Mouse (Mus musculus) liver, postnatal 0 days (tissue): ENCODE results near the gene Nbea. TPM values are rescaled to one million over a fixed set of nuclear protein-coding genes. Genes with fewer than 3 reads are reported as not detected.
A peak's percentile ranks its signal among the peaks of the same experiment; 100 is the strongest.
"Not testable (repeated sequence)": the region's sequence is repeated elsewhere in the genome, so short reads cannot be mapped to it uniquely, and the experiment has no call there.

ENCODE experiments used
- ATAC-seq: fragments of 200-750 bp; cut with Nextera tagmentation; 2 replicates; pipeline ENCODE4 v1.8.0; 2017; ENCODE audit warnings: mild to moderate bottlenecking, moderate library complexity
- DNase-seq: peaks from one replicate; pipeline ENCODE4 v3.0.0-alpha.2; 2016
- H3K27ac ChIP-seq: fragments of 300-500 bp; sonication (generic); 2 replicates; pipeline ENCODE4 v1.5.1; 2014; ENCODE audit warnings: antibody characterized with exemption, moderate library complexity, mild to moderate bottlenecking, low read depth
- H3K27me3 ChIP-seq: fragments of 300-500 bp; sonication (generic); 2 replicates; pipeline ENCODE4 v1.6.1; 2014; ENCODE audit warnings: low read length, control low read depth, mixed read lengths; ENCODE audit not compliant: insufficient read depth
- H3K36me3 ChIP-seq: fragments of 300-500 bp; sonication (generic); replicated peaks from 2 replicates; pipeline ENCODE4 v1.6.1; 2014; ENCODE audit warnings: mild to moderate bottlenecking, control low read depth, low read length, moderate library complexity, mixed read lengths; ENCODE audit not compliant: insufficient read depth
- H3K4me1 ChIP-seq: fragments of 300-500 bp; sonication (generic); 2 replicates; pipeline ENCODE4 v1.6.1; 2014; ENCODE audit warnings: antibody characterized with exemption, mild to moderate bottlenecking, control low read depth; ENCODE audit not compliant: insufficient read depth
- H3K4me2 ChIP-seq: fragments of 300-500 bp; sonication (generic); 2 replicates; pipeline ENCODE4 v1.6.1; 2014; ENCODE audit warnings: low read depth, mild to moderate bottlenecking, low read length, moderate library complexity, mixed read lengths
- H3K4me3 ChIP-seq: fragments of 300-500 bp; sonication (generic); 2 replicates; pipeline ENCODE4 v1.5.1; 2014; ENCODE audit warnings: low read depth, low read length
- H3K9ac ChIP-seq: fragments of 300-500 bp; sonication (generic); replicated peaks from 2 replicates; pipeline ENCODE4 v1.6.1; 2014; ENCODE audit warnings: mild to moderate bottlenecking, moderate library complexity
- H3K9me3 ChIP-seq: fragments of 300-500 bp; sonication (generic); 2 replicates; pipeline ENCODE4 v1.6.1; 2016; ENCODE audit warnings: mild to moderate bottlenecking, control low read depth, low read length, mixed read lengths
- CTCF ChIP-seq: sonication (generic); IDR thresholded peaks from 2 replicates; pipeline ENCODE4 v1.5.1; 2016; ENCODE audit warnings: antibody characterized with exemption, low read depth
- EP300 ChIP-seq: IDR thresholded peaks from 2 replicates; pipeline ENCODE4 v1.6.1; 2016; ENCODE audit warnings: antibody characterized with exemption, low read depth, mild to moderate bottlenecking
- WGBS: fragments of 180-500 bp; shearing (Covaris S2); extraction: QIAGEN DNeasy Blood & Tissue Kit; methylation state at CpG from one replicate; pipeline ENCODE4 v1.1.7; 2014; ENCODE audit not compliant: insufficient replicate concordance; 5-methylcytosine and 5-hydroxymethylcytosine counted together
- polyA plus RNA-seq: library from polyadenylated mRNA; unstranded; fragments of >200 nt; fragmentation: Nextera tagmentation; extraction: Ambion mirVana; gene quantifications from 2 replicates; pipeline ENCODE4 v1.2.1, GENCODE M21; 2015

Nbea gene
- polyA plus RNA-seq, 1 experiment from 2014 or later: 0.81 TPM

DNA sequence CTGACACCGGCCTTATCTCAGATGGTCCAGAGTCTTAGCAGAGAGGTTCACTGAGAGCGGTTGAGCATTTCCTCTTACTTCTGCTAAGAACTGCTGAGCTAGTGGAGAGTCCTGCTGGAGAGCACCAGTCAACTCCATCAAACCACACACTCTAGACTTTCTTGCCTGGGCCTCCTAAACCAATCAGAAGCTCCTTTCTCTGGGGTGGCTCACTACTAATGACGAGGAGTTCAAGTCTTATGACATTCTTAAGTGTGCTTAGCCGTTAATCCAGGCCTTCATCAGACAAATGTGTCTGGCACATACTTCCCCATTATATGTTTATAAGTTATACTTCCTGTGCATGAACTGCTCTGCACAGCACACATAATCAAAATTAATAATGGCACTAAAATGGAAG lies 556.4 kb downstream of the Nbea start:
- DNase-seq (no peak), ATAC-seq (no peak)
- no peak overlapping the region for H3K9ac ChIP-seq
- H3K4me1 ChIP-seq: no peaks in the 10 kb centered on the region
- whole genome bisulfite sequencing: 46% methylated on average over 4 of the region's 4 CpGs
- TF ChIP-seq EP300: no peak
- TF ChIP-seq CTCF: no peak
- no peak overlapping the region for H3K4me3 ChIP-seq
- H3K4me2 ChIP-seq: no peak overlapping the region
- H3K9me3 ChIP-seq: no peaks in the 10 kb centered on the region
- no peak overlapping the region for H3K27ac ChIP-seq
- H3K36me3 ChIP-seq: no peaks in the 10 kb centered on the region
- H3K27me3 ChIP-seq: no peaks in the 10 kb centered on the region

DNA sequence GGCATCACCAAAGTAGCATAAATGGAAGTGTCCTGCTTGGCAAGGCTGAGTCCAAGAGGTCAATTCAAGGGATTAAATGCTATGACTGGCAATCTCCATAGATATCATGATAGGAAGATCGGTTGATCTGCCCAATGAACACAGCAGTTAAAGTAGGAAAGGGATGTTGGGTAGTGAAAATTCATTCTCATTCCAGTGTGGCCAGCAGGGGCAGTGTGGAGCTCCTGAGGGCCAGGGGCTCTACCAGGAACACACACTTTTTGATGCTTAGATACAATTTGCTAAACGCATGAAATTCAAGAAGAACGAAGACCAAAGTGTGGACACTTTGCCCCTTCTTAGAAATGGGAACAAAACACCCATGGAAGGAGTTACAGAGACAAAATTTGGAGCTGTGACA lies 561.5 kb downstream of the Nbea start:
- WGBS: 72% methylated on average over 3 of the region's 3 CpGs
- not testable (repeated sequence) for H3K27me3 ChIP-seq, H3K9ac ChIP-seq, H3K4me3 ChIP-seq, H3K4me1 ChIP-seq, H3K36me3 ChIP-seq, H3K27ac ChIP-seq, ATAC-seq, H3K4me2 ChIP-seq, DNase-seq, H3K9me3 ChIP-seq
- TF ChIP-seq CTCF: peak; percentile 28; the same call in 1 of the 2 replicates

DNA sequence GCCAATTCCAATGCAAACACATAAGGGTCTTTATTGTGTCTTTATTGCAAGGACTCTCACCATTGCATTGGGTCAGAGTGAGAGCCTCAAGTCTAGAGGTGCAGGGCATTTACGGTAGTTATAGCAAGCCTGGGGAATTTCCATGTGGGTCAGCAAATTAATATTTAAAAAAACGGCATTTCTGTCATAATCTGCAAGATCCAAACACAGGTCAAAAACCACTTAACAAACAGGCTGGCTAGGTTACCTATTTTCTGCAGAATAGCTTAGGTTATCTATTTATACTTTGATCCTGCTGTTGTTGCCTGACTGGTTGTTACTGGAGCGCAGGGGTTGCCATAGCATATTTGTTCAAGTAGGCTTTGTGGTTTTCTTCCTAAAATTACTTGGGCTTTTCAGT lies 565.1 kb downstream of the Nbea start:
- H3K27ac ChIP-seq: no peak overlapping the region
- H3K4me2 ChIP-seq: no peak overlapping the region
- H3K36me3 ChIP-seq: no peaks in the 10 kb centered on the region
- DNase-seq (no peak), ATAC-seq (no peak)
- WGBS: 80% methylated on average over 3 of the region's 3 CpGs
- no peaks in the 10 kb centered on the region for H3K4me1 ChIP-seq
- TF ChIP-seq CTCF (no peak), EP300 (no peak)
- H3K27me3 ChIP-seq: no peaks in the 10 kb centered on the region
- no peak overlapping the region for H3K4me3 ChIP-seq
- no peak overlapping the region for H3K9ac ChIP-seq
- H3K9me3 ChIP-seq: no peaks in the 10 kb centered on the region; the same call in 1 of the 2 replicates

DNA sequence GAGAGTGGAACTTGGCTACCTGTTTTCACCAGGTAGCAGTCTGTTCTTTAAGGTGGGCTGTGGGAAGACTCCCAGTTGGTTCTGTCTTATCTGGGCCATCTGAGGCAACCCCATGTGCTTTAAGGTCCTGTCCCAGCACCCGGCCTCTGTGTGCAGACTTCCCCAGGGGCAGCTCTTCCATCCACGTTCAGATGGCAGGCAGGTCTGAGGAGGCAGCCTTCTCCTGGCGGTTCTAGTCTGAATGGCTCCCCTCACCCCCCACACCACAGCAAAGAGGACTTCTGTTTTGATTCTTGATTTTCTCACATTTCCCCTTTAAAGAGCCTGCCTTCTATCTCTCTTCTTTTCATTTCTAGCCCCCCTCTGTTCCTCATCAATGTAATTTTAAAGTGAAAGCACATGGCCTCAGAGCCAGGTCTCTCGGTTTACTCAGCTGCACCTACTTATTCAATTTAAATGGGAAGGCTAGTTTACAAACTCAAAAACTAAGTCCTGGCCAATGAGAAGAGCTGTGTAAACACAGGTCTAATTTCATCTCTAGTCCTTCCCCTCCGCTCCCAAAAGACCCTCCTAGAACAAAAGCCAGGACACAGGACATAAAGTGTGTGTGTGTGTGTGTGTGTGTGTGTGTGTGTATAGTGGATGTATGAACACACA lies 570.9 kb downstream of the Nbea start:
- no peak overlapping the region for H3K27ac ChIP-seq
- no peaks in the 10 kb centered on the region for H3K36me3 ChIP-seq
- WGBS: 44% methylated on average over 5 of the region's 5 CpGs
- TF ChIP-seq CTCF (no peak), EP300 (no peak)
- H3K9ac ChIP-seq: no peak overlapping the region
- no peaks in the 10 kb centered on the region for H3K27me3 ChIP-seq
- H3K4me2 ChIP-seq: no peak overlapping the region
- no peak for ATAC-seq
- DNase-seq: no peak
- no peaks in the 10 kb centered on the region for H3K4me1 ChIP-seq
- no peaks in the 10 kb centered on the region for H3K9me3 ChIP-seq
- no peak overlapping the region for H3K4me3 ChIP-seq

DNA sequence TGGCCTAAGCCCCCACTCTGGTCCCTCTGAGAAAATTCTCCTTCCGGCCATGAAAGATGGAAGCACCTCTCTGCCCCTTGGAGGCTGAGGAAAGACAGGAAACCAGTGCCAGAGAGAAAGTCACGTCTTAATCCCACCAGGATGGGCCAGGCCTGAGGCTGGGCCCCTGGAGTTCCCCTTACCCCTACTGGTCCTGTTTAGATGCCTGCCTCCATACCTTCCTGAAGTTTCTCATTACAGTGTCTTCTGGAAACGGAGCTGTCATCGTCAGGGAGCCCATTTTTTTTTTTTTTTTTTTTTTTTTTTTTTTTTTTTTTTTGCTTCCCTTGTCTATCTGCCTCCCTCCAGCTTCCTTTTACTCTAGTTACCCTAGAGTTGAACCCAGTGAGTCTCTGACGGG lies 571.5 kb downstream of the Nbea start:
- TF ChIP-seq EP300 (no peak), CTCF (no peak)
- H3K4me1 ChIP-seq: no peaks in the 10 kb centered on the region
- DNase-seq (no peak), ATAC-seq (no peak)
- no peaks in the 10 kb centered on the region for H3K36me3 ChIP-seq
- no peak overlapping the region for H3K9ac ChIP-seq
- no peak overlapping the region for H3K4me2 ChIP-seq
- no peak overlapping the region for H3K27ac ChIP-seq
- 48% methylated on average over 5 of the region's 5 CpGs for WGBS
- no peaks in the 10 kb centered on the region for H3K27me3 ChIP-seq
- H3K4me3 ChIP-seq: no peak overlapping the region
- no peaks in the 10 kb centered on the region for H3K9me3 ChIP-seq

DNA sequence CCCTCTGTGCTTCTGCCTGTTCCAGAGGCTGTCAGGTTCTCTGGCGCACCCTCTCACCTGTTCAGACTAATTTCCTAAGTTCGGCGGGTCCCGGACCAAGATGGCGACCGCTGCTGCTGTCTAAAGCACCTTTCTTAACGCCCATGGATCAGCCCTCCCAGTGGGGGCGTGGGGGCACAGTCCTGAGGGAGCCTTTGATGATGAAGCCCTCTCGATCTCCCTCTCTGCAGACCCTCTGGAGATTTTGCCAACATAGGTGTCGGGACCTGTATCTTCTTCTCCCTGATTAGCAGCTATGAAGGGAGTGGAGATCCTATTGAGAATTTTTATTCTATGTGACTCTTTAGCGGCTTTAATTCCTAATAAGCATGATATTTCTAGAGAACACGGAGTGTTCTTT lies 573.3 kb downstream of the Nbea start:
- Histone ChIP-seq H3K4me3 (no peak overlapping the region), H3K4me2 (no peak overlapping the region), H3K9ac (no peak overlapping the region), H3K36me3 (no peaks in the 10 kb centered on the region), H3K4me1 (no peaks in the 10 kb centered on the region), H3K9me3 (no peaks in the 10 kb centered on the region), H3K27ac (no peak overlapping the region), H3K27me3 (no peaks in the 10 kb centered on the region)
- TF ChIP-seq CTCF: no peak
- TF ChIP-seq EP300: no peak
- 95% methylated on average over 11 of the region's 12 CpGs for WGBS
- DNase-seq: no peak
- no peak for ATAC-seq

DNA sequence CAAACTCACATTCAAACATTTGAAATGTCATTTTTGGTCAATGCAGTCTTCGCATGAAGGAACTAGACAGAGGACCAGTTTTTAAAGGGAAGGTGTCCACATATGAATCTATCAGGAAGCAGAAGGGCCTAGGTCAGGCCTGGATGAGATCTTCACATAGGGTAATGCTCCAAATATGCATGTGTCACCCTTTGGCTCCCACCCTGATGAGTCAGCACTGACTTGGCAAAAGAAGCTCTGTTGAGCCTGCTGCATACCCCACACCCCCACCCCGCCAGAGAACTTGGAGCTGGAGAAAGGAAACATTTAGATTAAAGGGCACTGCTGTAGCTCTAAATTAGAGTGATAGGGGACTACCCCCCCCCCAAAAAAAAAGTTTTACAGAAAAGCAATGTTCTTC lies 583.2 kb downstream of the Nbea start:
- TF ChIP-seq CTCF (no peak), EP300 (no peak)
- H3K9ac ChIP-seq: no peak overlapping the region
- H3K36me3 ChIP-seq: no peaks in the 10 kb centered on the region
- H3K4me1 ChIP-seq: no peaks in the 10 kb centered on the region
- H3K4me3 ChIP-seq: no peak overlapping the region
- ATAC-seq: no peak
- H3K27me3 ChIP-seq: no peaks in the 10 kb centered on the region
- no peak for DNase-seq
- no peak overlapping the region for H3K4me2 ChIP-seq
- H3K9me3 ChIP-seq: no peaks in the 10 kb centered on the region
- H3K27ac ChIP-seq: no peak overlapping the region
- WGBS: 55% methylated on average over 2 of the region's 2 CpGs
